Mouse (Mus musculus) ES-E14 (cell line): ENCODE data around the gene Sat2.

Experiments
- HCFC1 ChIP-seq: IDR thresholded peaks from 2 replicates; pipeline ENCODE4 v1.6.1; 2012; ENCODE audit warnings: low read length, inconsistent platforms, borderline replicate concordance; ENCODE audit not compliant: insufficient read depth
- MAFK ChIP-seq: IDR thresholded peaks from 2 replicates; pipeline ENCODE4 v1.6.1; 2014; ENCODE audit warnings: mild to moderate bottlenecking, low read depth, low read length, inconsistent platforms; ENCODE audit not compliant: insufficient read depth

GRCm38 (mm10) chr11:69645860-69646259 is 24.0 kb downstream of the Sat2 start:
- TF ChIP-seq MAFK (no peak), HCFC1 (no peak)
